Mouse (Mus musculus) lung, embryonic 14.5 days (tissue): ENCODE data around the gene Gstp3. TPM values are rescaled to one million over a fixed set of nuclear protein-coding genes. Genes with fewer than 3 reads are reported as not detected.

Experiments used
- ATAC-seq: fragments of 200-750 bp; cut with Nextera tagmentation; 2 replicates; pipeline ENCODE4 v1.8.0; 2017; ENCODE audit warnings: mild to moderate bottlenecking, moderate TSS enrichment, moderate library complexity; ENCODE audit not compliant: insufficient read depth
- DNase-seq: peaks from one replicate; pipeline ENCODE4 v3.0.0-alpha.2; 2015
- H3K27ac ChIP-seq: fragments of 300-500 bp; sonication (generic); 2 replicates; pipeline ENCODE4 v1.5.1; 2014; ENCODE audit warnings: low read depth, mild to moderate bottlenecking, moderate library complexity
- H3K27me3 ChIP-seq: fragments of 300-500 bp; sonication (generic); 2 replicates; pipeline ENCODE4 v1.6.1; 2014; ENCODE audit warnings: low read length, control low read depth; ENCODE audit not compliant: insufficient read depth
- H3K36me3 ChIP-seq: fragments of 300-500 bp; sonication (generic); 2 replicates; pipeline ENCODE4 v1.6.1; 2014; ENCODE audit warnings: control low read depth; ENCODE audit not compliant: insufficient read depth
- H3K4me1 ChIP-seq: fragments of 300-500 bp; sonication (generic); 2 replicates; pipeline ENCODE4 v1.6.1; 2014; ENCODE audit warnings: antibody characterized with exemption, control low read depth; ENCODE audit not compliant: insufficient read depth
- H3K4me2 ChIP-seq: fragments of 300-500 bp; sonication (generic); 2 replicates; pipeline ENCODE4 v1.6.1; 2014; ENCODE audit warnings: mild to moderate bottlenecking
- H3K4me3 ChIP-seq: fragments of 300-500 bp; sonication (generic); 2 replicates; pipeline ENCODE4 v1.5.1; 2014; ENCODE audit warnings: low read depth, low read length
- H3K9ac ChIP-seq: fragments of 300-500 bp; sonication (generic); 2 replicates; pipeline ENCODE4 v1.6.1; 2014
- H3K9me3 ChIP-seq: fragments of 300-500 bp; sonication (generic); 2 replicates; pipeline ENCODE4 v1.6.1; 2016; ENCODE audit warnings: low read depth, low read length, control low read depth
- CTCF ChIP-seq: IDR thresholded peaks from 2 replicates; pipeline ENCODE4 v1.5.1; 2016; ENCODE audit warnings: antibody characterized with exemption, low read depth
- WGBS: fragments of 180-500 bp; shearing (Covaris S2); extraction: QIAGEN DNeasy Blood & Tissue Kit; methylation state at CpG from one replicate; pipeline ENCODE4 v1.1.7; 2014; 5-methylcytosine and 5-hydroxymethylcytosine counted together
- polyA plus RNA-seq: library from polyadenylated mRNA; unstranded; fragments of >200 nt; fragmentation: Nextera tagmentation; extraction: Ambion mirVana; gene quantifications from 2 replicates; pipeline ENCODE4 v1.2.1, GENCODE M21; 2014

Gstp3 gene
- polyA plus RNA-seq = not detected in 2 replicates

GRCm38 (mm10) chr19:4059069-4059740 lies at the start of gene Gstp3:
Gene Gstp3 (minus strand): TSS chr19:4059569.
- Histone ChIP-seq H3K4me3 (no peak within 1 kb of the TSS), H3K9ac (no peak within 1 kb of the TSS), H3K27me3 (0 out of 2 replicates have a peak, but pooled peaks cover 6% of the 10 kb centered on the region), H3K36me3 (no peaks in the 10 kb centered on the region), H3K9me3 (no peaks in the 10 kb centered on the region), H3K4me2 (no peak within 1 kb of the TSS), H3K4me1 (no peaks in the 10 kb centered on the region), H3K27ac (no peak within 1 kb of the TSS)
- TF ChIP-seq CTCF = no peak
- WGBS = 70% methylated on average over 15 of the region's 15 CpGs
- DNase-seq (no peak), ATAC-seq (no peak)

GRCm38 (mm10) chr19:4108535-4108934 lies 49.2 kb upstream of the Gstp3 start:
- Histone ChIP-seq H3K27ac (no peak overlapping the region), H3K4me2 (no peak overlapping the region), H3K9ac (no peak overlapping the region), H3K4me3 (no peak overlapping the region), H3K36me3 (peaks cover 17% of the 10 kb centered on the region; the same call in 1 of the 2 replicates), H3K4me1 (no peaks in the 10 kb centered on the region), H3K27me3 (no peaks in the 10 kb centered on the region), H3K9me3 (no peaks in the 10 kb centered on the region)
- ATAC-seq = no peak
- TF ChIP-seq CTCF = no peak
- DNase-seq = no peak
- WGBS = 82% methylated on average over 9 of the region's 9 CpGs

- Histone ChIP-seq H3K9ac (no peak overlapping the region), H3K4me1 (no peaks in the 10 kb centered on the region)
- 86% methylated on average over 14 of the region's 14 CpGs for WGBS
These were observed 47.3 kb upstream of the Gstp3 start for GRCm38 (mm10) chr19:4106654-4107053.

GRCm38 (mm10) chr19:4104675-4105194 lies 45.4 kb upstream of the Gstp3 start:
- Histone ChIP-seq H3K27ac (no peak overlapping the region), H3K4me1 (peaks cover 7% of the 10 kb centered on the region; the same call in 1 of the 2 replicates), H3K4me3 (no peak overlapping the region), H3K27me3 (peaks cover 26% of the 10 kb centered on the region), H3K4me2 (no peak overlapping the region), H3K9me3 (no peaks in the 10 kb centered on the region), H3K9ac (no peak overlapping the region), H3K36me3 (no peaks in the 10 kb centered on the region)
- ATAC-seq (no peak), DNase-seq (no peak)
- 88% methylated on average over 16 of the region's 16 CpGs for WGBS
- TF ChIP-seq CTCF = no peak

More at GRCm38 (mm10) chr19:4106654-4107053, 47.3 kb upstream of the Gstp3 start:
- no peak overlapping the region for H3K27ac ChIP-seq
- no peak overlapping the region for H3K4me3 ChIP-seq
- no peak for TF ChIP-seq CTCF
- ATAC-seq = no peak
- H3K36me3 ChIP-seq = no peaks in the 10 kb centered on the region
- H3K4me2 ChIP-seq = no peak overlapping the region
- no peaks in the 10 kb centered on the region for H3K9me3 ChIP-seq
- no peak for DNase-seq
- peaks cover 6% of the 10 kb centered on the region for H3K27me3 ChIP-seq

GRCm38 (mm10) chr19:4103792-4104191 lies 44.4 kb upstream of the Gstp3 start:
- TF ChIP-seq CTCF = no peak
- Histone ChIP-seq H3K4me3 (no peak overlapping the region), H3K27me3 (peaks cover 31% of the 10 kb centered on the region), H3K9ac (no peak overlapping the region), H3K36me3 (no peaks in the 10 kb centered on the region), H3K4me1 (peaks cover 13% of the 10 kb centered on the region; the same call in 1 of the 2 replicates), H3K9me3 (no peaks in the 10 kb centered on the region), H3K4me2 (no peak overlapping the region), H3K27ac (no peak overlapping the region)
- ATAC-seq (no peak), DNase-seq (no peak)
- 53% methylated on average over 3 of the region's 3 CpGs for WGBS

- no peak overlapping the region for H3K4me3 ChIP-seq
- peaks cover 31% of the 10 kb centered on the region for H3K27me3 ChIP-seq
- TF ChIP-seq CTCF = no peak
- H3K36me3 ChIP-seq = no peaks in the 10 kb centered on the region
- WGBS = 92% methylated on average over 18 of the region's 18 CpGs
- peaks cover 13% of the 10 kb centered on the region; the same call in 1 of the 2 replicates for H3K4me1 ChIP-seq
- H3K27ac ChIP-seq = no peak overlapping the region
- ATAC-seq (no peak), DNase-seq (no peak)
- no peaks in the 10 kb centered on the region for H3K9me3 ChIP-seq
- H3K9ac ChIP-seq = no peak overlapping the region
- H3K4me2 ChIP-seq = no peak overlapping the region
These were observed 43.9 kb upstream of the Gstp3 start for GRCm38 (mm10) chr19:4103294-4103693.

- no peak overlapping the region for H3K4me2 ChIP-seq
- H3K4me3 ChIP-seq = no peak overlapping the region
- no peak for TF ChIP-seq CTCF
- DNase-seq = no peak
- no peak overlapping the region for H3K9ac ChIP-seq
- peaks cover 13% of the 10 kb centered on the region; the same call in 1 of the 2 replicates for H3K4me1 ChIP-seq
- WGBS = 89% methylated on average over 12 of the region's 12 CpGs
- H3K36me3 ChIP-seq = no peaks in the 10 kb centered on the region
- peaks cover 31% of the 10 kb centered on the region for H3K27me3 ChIP-seq
- H3K27ac ChIP-seq = no peak overlapping the region
- no peak for ATAC-seq
- H3K9me3 ChIP-seq = no peaks in the 10 kb centered on the region
These were observed 43.3 kb upstream of the Gstp3 start for GRCm38 (mm10) chr19:4102626-4103025.
